Mouse (Mus musculus): Measurements from ENCODE around the gene Cdk16.

DNA sequence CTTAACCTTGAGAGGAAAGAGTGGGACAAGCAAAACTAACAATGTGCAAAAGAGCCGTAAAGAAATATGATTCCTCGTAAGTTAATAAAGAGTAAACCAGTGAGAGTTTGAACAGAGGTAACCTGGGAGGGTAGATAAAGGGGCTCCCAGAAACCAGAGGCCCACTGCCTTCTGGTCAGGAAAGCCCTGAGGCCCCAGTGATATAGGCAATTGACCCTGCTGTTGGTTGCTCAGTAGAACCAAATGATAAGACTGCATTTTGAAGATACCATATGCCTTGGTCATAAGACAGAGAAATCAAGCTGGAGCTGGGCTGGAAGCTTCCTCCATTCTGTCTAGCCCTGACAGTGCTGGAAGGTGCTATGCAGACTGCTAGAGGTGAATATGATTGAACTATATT lies 61.1 kb downstream of the Cdk16 start:
- TF ChIP-seq CTCF (IDR thresholded peaks at IDR 0.05; ENCODE audit: low read depth) (no peak), EP300 (optimal IDR thresholded peaks at IDR 0.05) (no peak)

Measured in stomach, postnatal 0 days (tissue).